Mouse (Mus musculus) layer of hippocampus, postnatal 25 days (tissue): Measurements from ENCODE around the gene Prkcb. TPM values are rescaled to one million over a fixed set of nuclear protein-coding genes. Genes with fewer than 3 reads are reported as not detected.

Experiments
- DNase-seq, 2 experiments: peaks; one replicate each; pipeline ENCODE4 v3.0.0; 2022; ENCODE audit warnings: mixed read lengths in 2 of 2, low spot score in 1 of 2; ENCODE audit errors: extremely low spot score in 1 of 2
- total RNA-seq, 2 experiments: library from RNA; stranded (reverse); gene quantifications; 2 replicates each; pipeline ENCODE4 v1.2.3; 2021

Gene Prkcb
- total RNA-seq, 2 experiments from 2014 or later = 775 to 867 TPM

- no peak for DNase-seq
Measured at GRCm38 (mm10) chr7:122437390-122437789, 148.8 kb downstream of the Prkcb start.

DNA sequence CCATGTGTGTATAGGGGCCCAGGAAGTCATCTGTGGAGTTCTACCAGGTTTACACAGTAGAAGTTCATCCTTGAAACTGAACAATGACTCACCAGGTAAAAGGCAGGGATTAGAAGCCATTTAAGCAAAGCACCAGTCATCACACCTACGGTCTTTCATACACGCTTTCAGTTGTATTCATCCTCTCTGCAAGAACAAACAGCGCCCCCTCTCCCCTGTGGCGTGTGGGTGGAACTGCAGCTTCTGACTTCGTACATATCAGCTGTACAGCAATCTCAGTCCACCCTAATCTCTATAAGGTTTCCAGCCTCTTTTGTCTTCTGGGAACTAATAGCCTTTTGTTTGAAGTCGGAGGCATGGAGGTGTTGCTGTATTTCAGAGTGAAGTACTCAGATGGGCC lies 156.5 kb downstream of the Prkcb start:
- DNase-seq = peak in 1 of 2 experiments; percentile 32

- DNase-seq = no peak
Measured at GRCm38 (mm10) chr7:122452671-122453070, 164.1 kb downstream of the Prkcb start.

- DNase-seq = peak; percentile 79 to 98
Measured at GRCm38 (mm10) chr7:122459203-122459965, 170.8 kb downstream of the Prkcb start.

- DNase-seq = no peak
Measured at GRCm38 (mm10) chr7:122460020-122460419, 171.5 kb downstream of the Prkcb start.

DNA sequence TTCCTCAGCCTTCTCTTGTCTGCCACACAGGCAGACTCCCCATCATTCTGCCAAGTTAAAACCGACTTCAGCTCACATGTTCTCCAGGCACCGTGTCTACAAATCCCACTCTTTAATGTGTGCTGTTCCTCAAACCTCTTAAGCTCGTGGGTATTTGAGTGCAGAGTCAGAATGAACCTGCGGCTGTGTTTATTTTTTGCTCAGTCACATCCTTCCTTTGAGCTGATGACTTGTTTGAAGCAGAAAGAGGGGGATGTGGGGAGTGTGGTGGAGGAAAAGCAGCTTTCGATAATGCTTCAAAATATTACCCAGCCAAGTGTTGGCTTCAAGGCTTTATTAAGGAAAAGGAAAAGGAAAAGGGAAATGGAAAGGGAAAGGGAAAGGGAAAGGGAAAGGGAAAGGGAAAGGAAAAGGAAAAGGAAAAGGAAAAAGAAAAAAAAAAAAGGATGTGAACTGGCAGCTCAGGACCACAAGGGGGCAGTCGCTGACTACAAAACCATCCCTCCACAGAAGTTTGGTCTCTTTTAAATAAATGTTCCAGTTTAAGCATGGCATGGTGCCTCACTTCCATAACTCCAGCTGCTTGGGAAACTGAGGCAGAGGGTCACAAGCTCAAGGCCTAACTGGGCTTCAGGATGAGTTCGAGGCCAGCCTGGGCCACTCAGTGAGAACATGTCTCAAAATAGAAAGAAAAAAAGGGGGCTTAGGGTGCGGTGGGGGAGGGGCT lies 177.4 kb downstream of the Prkcb start:
- DNase-seq = peak in 1 of 2 experiments; percentile 45

- no peak for DNase-seq
Measured at GRCm38 (mm10) chr7:122466722-122467121, 178.2 kb downstream of the Prkcb start.

- no peak for DNase-seq
Measured at GRCm38 (mm10) chr7:122467831-122468230, 179.3 kb downstream of the Prkcb start.

DNA sequence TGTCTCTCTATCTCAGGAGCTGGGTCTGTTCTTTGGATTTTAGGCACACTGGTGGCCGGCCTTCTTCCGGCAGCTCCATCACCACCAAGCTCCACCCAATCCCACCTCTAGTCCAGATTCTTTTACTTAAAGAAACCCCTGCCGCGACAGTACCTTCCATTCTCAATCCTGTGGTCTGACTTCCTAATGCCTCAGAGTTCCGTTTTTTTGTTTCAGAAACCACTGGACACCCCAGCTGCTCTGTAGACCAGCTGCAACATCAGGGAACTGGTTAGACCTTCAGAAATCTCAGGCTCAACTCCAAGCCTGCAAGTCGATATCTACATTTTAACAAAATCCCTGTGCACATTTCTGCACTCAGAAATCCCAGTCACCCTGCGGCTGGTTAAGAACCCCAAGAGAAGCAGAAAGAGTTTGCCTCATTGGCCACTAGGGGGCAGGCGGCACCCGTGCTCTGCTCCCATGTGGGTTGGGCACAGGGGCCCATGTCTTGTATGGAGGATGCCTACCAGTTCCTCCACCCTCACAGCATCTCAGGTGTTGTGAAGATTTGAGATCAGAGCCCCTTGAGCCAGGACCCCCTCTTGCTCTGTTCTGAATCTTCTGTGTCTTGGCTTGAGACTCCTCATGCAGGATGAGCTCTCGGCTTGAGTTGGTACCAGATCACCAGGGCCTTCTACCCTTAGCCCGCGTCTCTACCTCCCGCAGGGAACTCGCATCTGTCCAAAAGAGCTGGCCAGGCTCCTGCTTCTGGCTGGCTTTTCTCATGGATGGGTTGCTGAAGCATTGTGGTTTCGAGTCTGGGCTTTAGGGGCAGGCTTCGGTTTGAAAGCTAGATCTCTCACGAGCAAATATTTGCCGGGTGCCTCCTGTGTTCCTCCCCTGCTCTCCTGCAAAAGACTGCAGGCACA lies 182.1 kb downstream of the Prkcb start:
- DNase-seq = peak; percentile 71 to 79

DNA sequence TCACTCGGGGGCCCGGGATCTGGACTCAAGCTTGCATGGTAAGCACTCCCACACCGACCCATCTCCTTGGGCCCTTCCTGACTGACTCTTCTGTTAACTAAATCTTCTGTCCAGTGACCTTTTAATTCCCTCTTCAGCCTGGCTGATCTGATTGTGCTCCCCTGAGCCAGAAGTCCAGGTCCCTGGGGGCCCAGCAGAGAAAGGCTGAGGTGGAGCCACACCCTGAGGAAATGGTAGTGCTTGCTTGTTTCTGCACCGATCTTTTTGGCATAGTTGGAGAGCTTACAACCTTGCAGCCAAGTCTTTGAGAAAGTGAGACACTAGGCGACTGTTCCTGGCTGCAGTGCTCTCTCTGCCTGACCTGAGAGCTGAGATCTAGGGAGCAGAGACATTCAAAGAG lies 183.7 kb downstream of the Prkcb start:
- no peak for DNase-seq

- DNase-seq = no peak
Measured at GRCm38 (mm10) chr7:122475038-122475437, 186.5 kb downstream of the Prkcb start.

GRCm38 (mm10) chr7:122476697-122477096 lies 188.1 kb downstream of the Prkcb start:
- no peak for DNase-seq

DNA sequence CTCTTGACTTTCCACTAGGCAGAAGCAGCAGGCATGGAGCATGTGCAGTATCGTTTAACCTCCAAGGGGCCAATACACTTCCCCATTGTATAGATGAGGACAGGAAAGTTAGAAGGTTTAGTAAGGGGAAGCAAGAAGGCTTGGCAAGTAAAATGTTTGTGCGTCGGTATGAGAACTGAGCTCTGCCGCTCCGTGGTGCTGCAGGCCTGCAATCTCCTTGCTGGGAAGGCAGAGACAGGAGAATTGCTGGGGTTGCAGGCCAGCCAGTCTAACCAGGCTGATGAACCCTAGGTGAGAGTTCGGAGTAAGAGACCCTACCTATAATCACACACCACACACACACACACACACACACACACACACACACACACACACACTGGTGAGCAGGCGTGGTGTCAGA lies 188.6 kb downstream of the Prkcb start:
- no peak for DNase-seq

DNA sequence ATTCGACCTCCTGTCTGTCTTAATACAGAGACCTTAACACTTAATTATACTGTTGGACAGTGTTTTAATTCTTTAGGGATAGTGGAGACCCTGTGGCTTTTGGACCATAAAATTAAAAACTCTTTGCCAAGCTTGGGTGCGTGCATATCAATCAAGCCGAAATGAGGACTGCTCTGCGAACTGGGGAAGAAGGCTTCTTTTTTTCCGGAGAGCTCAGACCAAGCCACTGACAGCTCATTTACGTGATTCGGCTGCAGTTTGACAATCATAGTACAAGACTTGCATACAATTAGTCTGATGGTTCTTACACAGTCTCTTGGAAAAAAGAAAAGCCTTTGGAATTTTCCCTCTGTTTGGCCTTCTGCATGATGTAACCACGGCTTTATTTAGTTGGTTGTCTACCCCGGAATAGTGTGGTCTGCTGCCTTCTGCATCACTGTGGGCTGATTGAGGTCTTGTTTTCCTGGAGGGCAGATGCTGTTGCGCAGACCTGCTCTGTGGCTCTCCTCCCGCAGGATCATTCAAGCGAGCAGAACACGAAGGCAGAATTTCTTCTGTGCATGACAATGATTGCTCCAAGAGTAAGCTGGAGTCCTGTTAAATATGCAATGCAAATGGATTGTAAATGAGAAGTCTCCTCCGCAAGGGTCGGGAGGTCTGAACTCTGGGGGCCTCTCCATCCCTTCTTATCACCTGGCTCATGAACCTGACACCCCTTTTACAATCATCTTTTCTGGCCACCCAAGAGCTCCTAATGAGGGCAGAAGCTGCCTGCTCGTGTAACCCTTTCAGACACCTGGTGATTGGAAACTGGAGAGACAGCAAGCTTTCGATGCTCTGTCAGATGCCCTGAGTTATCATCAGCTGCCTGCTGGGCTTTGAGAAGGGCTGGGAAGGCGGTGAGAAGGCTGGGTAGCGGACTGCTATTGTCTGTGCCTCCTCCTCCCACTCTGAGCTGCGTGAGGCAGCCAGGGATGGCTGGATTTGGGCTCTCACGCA lies 189.3 kb downstream of the Prkcb start:
- DNase-seq = no peak

DNA sequence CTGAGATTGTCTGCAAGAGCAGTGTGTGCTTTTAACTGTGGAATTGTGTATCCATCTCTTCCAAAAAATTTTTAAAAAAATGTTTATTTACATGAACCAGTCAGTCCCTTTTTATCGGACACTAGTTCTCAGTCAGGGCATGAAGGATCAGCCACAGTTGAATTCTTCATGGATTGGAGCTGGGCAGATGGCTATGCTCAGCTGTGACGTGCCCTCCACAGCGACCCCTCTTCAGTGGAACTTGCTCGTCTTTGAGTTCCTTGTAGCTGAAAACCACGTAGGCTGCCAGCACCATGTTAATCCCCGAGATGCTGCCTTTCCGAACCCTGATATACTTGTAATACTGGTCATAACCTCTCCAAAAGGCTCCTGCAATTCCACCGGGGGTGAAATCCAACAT lies 195.4 kb downstream of the Prkcb start:
- DNase-seq = no peak

GRCm38 (mm10) chr7:122487929-122488571 lies 199.5 kb downstream of the Prkcb start:
- DNase-seq = no peak

DNA sequence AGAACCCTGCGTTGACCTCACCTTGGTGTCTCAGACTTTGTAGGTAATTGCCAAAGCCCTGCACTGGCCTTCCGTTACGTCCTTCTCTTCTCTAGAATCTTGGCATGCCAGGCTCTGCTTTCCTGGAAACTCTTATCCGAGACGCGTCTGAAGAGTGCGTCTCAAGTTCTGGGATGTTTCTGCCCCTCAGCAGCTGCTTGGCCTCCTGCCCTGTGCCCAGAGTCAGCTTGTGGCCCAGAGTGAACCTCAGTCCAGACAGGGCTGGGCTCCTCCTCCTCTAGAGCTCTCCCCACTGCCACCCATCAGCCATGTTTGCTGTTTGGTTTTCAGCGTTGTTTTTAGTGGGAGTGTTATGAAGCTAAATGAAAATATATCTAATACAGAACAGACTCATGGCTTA lies 203.5 kb downstream of the Prkcb start:
- no peak for DNase-seq

DNA sequence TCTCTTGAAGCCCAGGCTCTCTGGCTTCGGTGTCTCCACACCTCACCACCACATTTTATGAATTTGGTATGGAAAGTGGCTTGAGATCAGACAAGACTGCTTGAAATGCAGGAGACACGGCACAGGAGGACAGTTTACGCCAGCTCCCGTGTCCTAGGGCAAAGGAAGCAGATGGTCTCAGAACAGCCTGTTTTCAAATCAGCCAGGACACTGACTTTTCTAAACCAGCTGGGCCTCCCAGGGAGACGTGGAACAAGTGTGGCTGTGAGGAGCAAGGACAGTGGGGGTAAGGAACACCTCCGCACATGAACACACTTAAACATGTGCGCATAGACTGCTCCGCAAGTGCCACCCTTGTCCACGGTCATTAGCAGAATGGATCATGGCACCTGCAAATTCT lies 204.4 kb downstream of the Prkcb start:
- no peak for DNase-seq

GRCm38 (mm10) chr7:122494088-122494487 lies 205.5 kb downstream of the Prkcb start:
- peak in 1 of 2 experiments; percentile 43 for DNase-seq
